Mouse (Mus musculus): ENCODE results near the gene Fam185a. TPM values are rescaled to one million over a fixed set of nuclear protein-coding genes. Genes with fewer than 3 reads are reported as not detected.

Gene Fam185a
- 8.3 and 8.4 TPM in 2 replicates for polyA plus RNA-seq (2012; rRNA removed)

GRCm38 (mm10) chr5:21424614-21425602 lies at the start of gene Fam185a, which contains the start of gene Ccdc146:
Gene Fam185a (plus strand): TSS chr5:21424958.
Gene Ccdc146 (minus strand): TSS chr5:21424677.
- DNase-seq (ENCODE audit: extremely low spot score in 1 of 2, low spot score in 1 of 2) = peak; percentile 97 to 98

- no peak for DNase-seq (ENCODE audit: extremely low spot score in 1 of 2, low spot score in 1 of 2)
Observed at GRCm38 (mm10) chr5:21376935-21377334, 47.8 kb upstream of the Fam185a start.

GRCm38 (mm10) chr5:21378397-21378796 lies 46.4 kb upstream of the Fam185a start:
- no peak for DNase-seq (ENCODE audit: extremely low spot score in 1 of 2, low spot score in 1 of 2)

GRCm38 (mm10) chr5:21381986-21382385 lies 42.8 kb upstream of the Fam185a start:
- DNase-seq (ENCODE audit: extremely low spot score in 1 of 2, low spot score in 1 of 2) = no peak

GRCm38 (mm10) chr5:21382678-21383077 lies 42.1 kb upstream of the Fam185a start:
- DNase-seq (ENCODE audit: extremely low spot score in 1 of 2, low spot score in 1 of 2) = no peak

- peak in 1 of 2 experiments; percentile 8 for DNase-seq (ENCODE audit: extremely low spot score in 1 of 2, low spot score in 1 of 2)
Observed at GRCm38 (mm10) chr5:21383392-21384251, 41.1 kb upstream of the Fam185a start.

GRCm38 (mm10) chr5:21384252-21384960 lies 40.4 kb upstream of the Fam185a start:
- DNase-seq (ENCODE audit: extremely low spot score in 1 of 2, low spot score in 1 of 2) = no peak

GRCm38 (mm10) chr5:21384976-21385375 lies 39.8 kb upstream of the Fam185a start:
- DNase-seq (ENCODE audit: extremely low spot score in 1 of 2, low spot score in 1 of 2) = no peak

GRCm38 (mm10) chr5:21386432-21386831 lies 38.3 kb upstream of the Fam185a start:
- no peak for DNase-seq (ENCODE audit: extremely low spot score in 1 of 2, low spot score in 1 of 2)

GRCm38 (mm10) chr5:21387340-21387739 lies 37.4 kb upstream of the Fam185a start:
- no peak for DNase-seq (ENCODE audit: extremely low spot score in 1 of 2, low spot score in 1 of 2)

- DNase-seq (ENCODE audit: extremely low spot score in 1 of 2, low spot score in 1 of 2) = no peak
Observed at GRCm38 (mm10) chr5:21388855-21389254, 35.9 kb upstream of the Fam185a start.

GRCm38 (mm10) chr5:21391616-21392384 lies 33.0 kb upstream of the Fam185a start:
- no peak for DNase-seq (ENCODE audit: extremely low spot score in 1 of 2, low spot score in 1 of 2)

- no peak for DNase-seq (ENCODE audit: extremely low spot score in 1 of 2, low spot score in 1 of 2)
Observed at GRCm38 (mm10) chr5:21394562-21394961, 30.2 kb upstream of the Fam185a start.

- DNase-seq (ENCODE audit: extremely low spot score in 1 of 2, low spot score in 1 of 2) = no peak
Observed at GRCm38 (mm10) chr5:21395205-21395840, 29.4 kb upstream of the Fam185a start.

- DNase-seq (ENCODE audit: extremely low spot score in 1 of 2, low spot score in 1 of 2) = no peak
Observed at GRCm38 (mm10) chr5:21411261-21411666, 13.5 kb upstream of the Fam185a start.

GRCm38 (mm10) chr5:21412056-21412455 lies 12.7 kb upstream of the Fam185a start:
- DNase-seq (ENCODE audit: extremely low spot score in 1 of 2, low spot score in 1 of 2) = no peak

- DNase-seq (ENCODE audit: extremely low spot score in 1 of 2, low spot score in 1 of 2) = no peak
Observed at GRCm38 (mm10) chr5:21413322-21413721, 11.4 kb upstream of the Fam185a start.

- DNase-seq (ENCODE audit: extremely low spot score in 1 of 2, low spot score in 1 of 2) = no peak
Observed at GRCm38 (mm10) chr5:21414116-21414820, 10.5 kb upstream of the Fam185a start.

GRCm38 (mm10) chr5:21418613-21419012 lies 6.1 kb upstream of the Fam185a start:
- no peak for DNase-seq (ENCODE audit: extremely low spot score in 1 of 2, low spot score in 1 of 2)
